Mouse (Mus musculus) heart, postnatal 10 days (tissue): Measurements from ENCODE around the gene Emc6. TPM values are rescaled to one million over a fixed set of nuclear protein-coding genes. Genes with fewer than 3 reads are reported as not detected.

Experiments used
- DNase-seq, 2 experiments: peaks; one replicate each; pipeline ENCODE4 v3.0.0; 2021
- intact Hi-C: fragments of 180-260 bp; cut with DNase I; formaldehyde crosslinking; loops from one replicate; pipeline ENCODE4 v1.15.1; 2025
- total RNA-seq, 2 experiments: library from RNA; stranded (reverse); gene quantifications; 2 replicates each; pipeline ENCODE4 v1.2.3; 2021

Gene Emc6
- total RNA-seq, 2 experiments from 2014 or later = 71.4 to 82.7 TPM

- intact Hi-C loops = loop anchor here (2.0 kb wide), 1 partner anchor 21 kb away; the partner anchor contains the start of genes Ctns and Shpk
- DNase-seq = no peak
These were observed 1.1 kb upstream of the Emc6 start for GRCm38 (mm10) chr11:73177895-73178294.

GRCm38 (mm10) chr11:73177509-73177875 is 655 bp upstream of the Emc6 start:
- DNase-seq = peak; percentile 91 to 92
- intact Hi-C loops = no loop called here

- intact Hi-C loops = no loop called here
- no peak for DNase-seq
These were observed 651 bp downstream of the Emc6 start for GRCm38 (mm10) chr11:73176186-73176585.

DNA sequence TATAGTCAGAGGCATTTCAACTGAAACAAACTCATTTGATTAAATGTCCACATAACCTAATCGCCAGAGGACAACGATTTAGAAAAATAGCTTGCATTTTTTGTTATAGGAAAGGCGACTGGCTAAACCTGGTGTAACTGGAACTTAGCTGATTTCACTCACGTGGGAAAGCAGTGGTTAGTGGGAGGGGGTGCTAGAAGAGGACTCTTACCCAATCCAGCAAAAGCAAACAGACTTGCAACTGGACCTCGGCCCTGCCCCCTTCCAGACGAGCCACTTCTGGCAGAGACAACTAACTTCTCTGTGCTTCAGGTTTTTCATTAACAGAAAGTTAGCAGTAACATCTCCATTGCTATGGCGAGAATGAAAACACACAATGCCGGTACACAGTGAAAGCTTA is 1.2 kb downstream of the Emc6 start:
- intact Hi-C loops = no loop called here
- DNase-seq = no peak

DNA sequence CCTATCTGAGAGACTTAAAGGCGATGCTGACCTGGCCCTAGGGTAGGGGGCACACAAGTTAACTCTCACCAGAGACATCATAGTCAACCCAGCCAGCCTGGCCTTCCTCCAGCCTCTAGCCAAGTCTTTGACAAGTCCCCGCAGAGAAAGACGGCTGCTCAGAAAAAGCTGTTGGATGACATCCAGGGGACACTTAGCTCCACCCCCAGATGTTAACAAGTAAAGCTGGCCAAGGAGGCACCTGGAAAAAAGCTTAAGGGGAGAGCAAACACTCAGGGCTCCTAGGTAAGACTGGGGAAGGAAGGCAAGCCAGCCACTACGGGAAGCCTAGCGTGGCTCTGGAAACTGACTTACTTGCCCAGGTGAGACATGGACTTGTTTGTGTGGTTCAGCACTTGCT is 4.7 kb downstream of the Emc6 start:
- intact Hi-C loops = no loop called here
- peak; percentile 70 to 71 for DNase-seq

DNA sequence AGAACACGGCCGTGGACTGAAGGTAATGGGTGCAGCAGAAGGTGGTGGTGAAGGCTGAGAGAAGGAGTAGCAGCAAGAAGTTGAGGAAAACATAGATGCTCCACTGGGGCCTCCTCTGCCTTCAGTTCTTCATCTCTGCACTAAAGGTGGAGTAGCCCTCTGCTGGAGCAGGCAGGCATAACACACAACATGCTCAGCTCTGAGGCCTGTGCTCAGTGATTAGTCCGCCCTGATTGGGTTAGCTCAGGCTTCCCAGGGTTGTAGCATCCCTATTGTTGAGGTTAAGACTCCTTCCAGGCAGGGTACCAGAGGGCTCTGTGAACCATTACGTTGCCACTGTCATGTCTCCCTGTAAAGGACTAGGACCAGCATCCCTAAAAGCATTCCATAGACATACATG is 7.6 kb downstream of the Emc6 start:
- peak; percentile 66 to 75 for DNase-seq
- intact Hi-C loops = loop anchor here (2.0 kb wide), 1 partner anchor 30 kb away; the partner anchor contains the start of gene Haspin

GRCm38 (mm10) chr11:73168576-73168975 is 8.3 kb downstream of the Emc6 start:
- intact Hi-C loops = loop anchor here (2.0 kb wide), 1 partner anchor 30 kb away; the partner anchor contains the start of gene Haspin
- DNase-seq = no peak

DNA sequence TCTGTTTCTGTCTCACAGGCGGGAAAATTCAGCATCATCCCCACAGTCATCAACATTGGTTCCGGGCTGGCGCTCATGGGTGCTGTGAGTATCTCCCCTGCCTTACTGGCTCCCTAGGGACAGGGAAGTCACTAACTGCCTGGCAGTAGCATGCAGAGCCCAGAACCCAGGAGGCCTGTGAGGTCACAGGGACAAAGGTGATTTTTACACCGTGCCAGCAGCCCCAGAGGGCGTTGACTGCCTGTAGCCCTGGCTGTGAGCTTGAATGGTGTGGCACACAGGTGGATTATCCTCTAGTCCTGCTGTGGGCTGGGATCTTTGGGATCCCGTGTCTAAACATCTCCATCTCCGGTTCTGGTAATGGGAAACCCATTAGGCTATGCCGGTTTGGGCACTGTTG is 8.8 kb downstream of the Emc6 start:
- intact Hi-C loops = loop anchor here (2.0 kb wide), 1 partner anchor 29 kb away; the partner anchor contains the start of gene Haspin
- DNase-seq = no peak

- no peak for DNase-seq
- intact Hi-C loops = no loop called here
These were observed 14.6 kb downstream of the Emc6 start for GRCm38 (mm10) chr11:73162284-73162683.

DNA sequence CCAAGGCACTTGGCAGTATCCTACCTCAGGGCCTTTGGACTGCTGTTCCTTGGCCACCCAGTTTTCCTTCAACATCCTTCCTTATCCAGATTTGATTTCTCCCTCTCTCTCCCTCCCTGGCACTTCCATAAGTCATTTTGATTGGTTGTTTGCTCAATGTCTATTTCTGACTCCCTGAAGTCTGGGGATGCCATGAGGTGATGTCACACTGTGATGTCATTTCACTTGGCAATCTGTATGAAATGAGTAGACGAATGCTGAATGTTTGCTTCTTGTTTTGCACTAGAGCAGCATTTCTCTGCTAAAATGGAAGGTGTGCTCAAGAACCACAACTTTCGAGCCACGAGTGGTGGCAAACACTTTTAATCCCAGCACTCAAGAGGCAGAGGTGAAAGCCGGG is 15.2 kb downstream of the Emc6 start:
- intact Hi-C loops = loop anchor here (2.0 kb wide), 1 partner anchor 23 kb away; the partner anchor contains the start of gene Haspin
- peak in 1 of 2 experiments; percentile 32 for DNase-seq

DNA sequence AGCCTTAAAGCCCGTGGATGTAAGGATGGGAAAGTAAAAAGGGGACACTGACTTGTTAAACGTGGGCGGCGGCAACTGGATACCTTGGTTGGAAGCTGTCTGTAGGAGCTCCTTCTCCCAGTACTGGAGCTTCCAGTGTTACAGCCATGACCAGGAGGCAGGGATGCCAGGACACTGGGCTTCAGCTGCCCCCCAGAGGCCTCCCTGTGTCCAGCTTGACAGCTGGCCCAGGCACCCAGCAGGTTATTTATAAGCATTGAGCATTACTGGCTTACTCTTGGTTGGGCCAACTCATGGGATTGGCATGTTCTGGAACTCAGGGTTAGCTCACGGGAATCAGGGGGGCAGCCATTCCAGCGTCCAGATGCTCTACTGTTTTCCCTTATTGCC is 16.0 kb downstream of the Emc6 start:
- peak; percentile 76 to 83 for DNase-seq
- intact Hi-C loops = loop anchor here (2.0 kb wide), 1 partner anchor 22 kb away; the partner anchor contains the start of gene Haspin

DNA sequence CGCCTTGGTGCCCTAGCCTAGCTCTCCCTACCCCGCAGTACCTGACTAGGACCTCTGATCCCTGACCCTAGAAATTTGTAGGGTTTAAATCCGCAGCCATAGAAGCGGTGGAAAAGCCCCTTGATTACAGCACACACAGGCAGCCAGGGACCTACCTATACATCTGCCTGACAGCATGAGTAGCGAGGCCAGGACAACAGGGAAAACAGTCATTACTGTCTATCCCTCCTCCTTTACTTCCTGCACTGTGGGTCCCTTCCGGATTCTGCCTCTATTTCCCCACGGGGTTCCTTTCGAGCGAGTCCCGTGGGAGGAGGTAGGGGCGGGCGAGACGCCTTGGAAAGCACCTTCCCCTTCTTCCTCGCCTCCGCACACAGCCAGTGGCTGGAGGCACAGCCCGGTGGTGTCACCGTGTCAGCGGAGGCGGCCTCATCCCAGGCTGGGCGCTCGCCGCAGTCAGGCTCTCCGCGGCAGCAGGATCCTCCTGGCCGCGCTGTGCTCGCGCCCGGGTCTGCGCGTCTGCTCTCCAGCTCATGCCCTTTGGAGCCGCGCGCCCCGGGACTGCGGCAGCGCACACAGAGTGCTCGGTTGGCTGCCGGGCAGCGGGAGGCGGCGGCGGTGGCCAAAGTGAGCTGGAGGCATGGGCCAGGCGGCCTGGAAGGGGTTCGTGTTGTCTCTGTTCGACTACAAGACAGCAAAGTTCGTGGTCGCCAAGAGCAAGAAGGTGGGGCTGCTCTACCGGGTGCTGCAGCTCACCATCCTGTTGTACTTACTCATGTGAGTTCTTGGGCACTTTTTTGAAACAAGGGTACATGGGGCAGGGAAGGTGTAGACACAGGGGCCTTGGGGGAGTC is 16.7 kb downstream of the Emc6 start, which contains the start of gene P2rx5:
P2rx5 (plus strand) TSS at position 465 of the 854 bp plus-strand sequence.
- DNase-seq = peak; percentile 67 to 69
- intact Hi-C loops = loop anchor here (2.0 kb wide), 1 partner anchor 21 kb away; the partner anchor contains the start of gene Haspin

GRCm38 (mm10) chr11:73155071-73155470 is 21.8 kb downstream of the Emc6 start:
- intact Hi-C loops = no loop called here
- DNase-seq = no peak

DNA sequence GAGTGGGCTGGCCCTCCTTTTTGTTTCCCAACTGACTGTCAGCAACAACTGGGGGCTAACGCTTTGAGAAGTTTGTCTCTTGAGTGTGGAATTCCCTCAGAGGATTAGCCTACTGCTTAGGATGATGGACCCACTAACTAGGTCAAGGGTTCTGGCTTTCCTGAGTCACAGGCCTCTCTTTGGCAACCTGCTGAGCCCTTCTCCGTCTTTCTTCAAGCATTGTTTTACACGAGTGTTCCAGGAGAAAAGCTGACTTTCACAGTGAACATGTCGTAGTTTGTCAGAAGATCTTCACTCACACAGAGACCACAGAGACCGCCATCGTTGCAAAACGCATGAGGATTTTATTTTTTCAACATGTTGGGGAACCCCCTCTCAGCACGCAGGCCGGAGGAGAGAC is 28.6 kb downstream of the Emc6 start:
- no peak for DNase-seq
- intact Hi-C loops = no loop called here

DNA sequence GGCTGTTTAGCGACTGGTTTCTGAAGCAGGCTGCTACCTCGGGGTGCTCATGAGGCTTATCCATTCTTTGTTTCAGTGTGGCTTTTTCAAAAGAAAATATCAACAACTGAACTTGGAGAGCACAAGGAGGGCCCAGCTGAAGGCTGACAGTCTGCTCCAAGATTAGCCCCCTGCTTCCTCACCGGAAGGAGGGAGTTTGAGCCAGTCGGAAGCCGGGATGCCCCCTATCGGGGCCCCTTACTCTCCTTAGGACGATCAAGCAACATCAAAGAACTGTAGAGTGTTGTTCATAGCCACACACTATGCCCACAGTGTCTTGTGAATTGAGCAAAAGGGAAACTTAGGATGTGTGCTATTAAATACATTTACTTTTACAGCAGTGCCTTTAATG is 29.9 kb downstream of the Emc6 start:
- intact Hi-C loops = no loop called here
- no peak for DNase-seq

DNA sequence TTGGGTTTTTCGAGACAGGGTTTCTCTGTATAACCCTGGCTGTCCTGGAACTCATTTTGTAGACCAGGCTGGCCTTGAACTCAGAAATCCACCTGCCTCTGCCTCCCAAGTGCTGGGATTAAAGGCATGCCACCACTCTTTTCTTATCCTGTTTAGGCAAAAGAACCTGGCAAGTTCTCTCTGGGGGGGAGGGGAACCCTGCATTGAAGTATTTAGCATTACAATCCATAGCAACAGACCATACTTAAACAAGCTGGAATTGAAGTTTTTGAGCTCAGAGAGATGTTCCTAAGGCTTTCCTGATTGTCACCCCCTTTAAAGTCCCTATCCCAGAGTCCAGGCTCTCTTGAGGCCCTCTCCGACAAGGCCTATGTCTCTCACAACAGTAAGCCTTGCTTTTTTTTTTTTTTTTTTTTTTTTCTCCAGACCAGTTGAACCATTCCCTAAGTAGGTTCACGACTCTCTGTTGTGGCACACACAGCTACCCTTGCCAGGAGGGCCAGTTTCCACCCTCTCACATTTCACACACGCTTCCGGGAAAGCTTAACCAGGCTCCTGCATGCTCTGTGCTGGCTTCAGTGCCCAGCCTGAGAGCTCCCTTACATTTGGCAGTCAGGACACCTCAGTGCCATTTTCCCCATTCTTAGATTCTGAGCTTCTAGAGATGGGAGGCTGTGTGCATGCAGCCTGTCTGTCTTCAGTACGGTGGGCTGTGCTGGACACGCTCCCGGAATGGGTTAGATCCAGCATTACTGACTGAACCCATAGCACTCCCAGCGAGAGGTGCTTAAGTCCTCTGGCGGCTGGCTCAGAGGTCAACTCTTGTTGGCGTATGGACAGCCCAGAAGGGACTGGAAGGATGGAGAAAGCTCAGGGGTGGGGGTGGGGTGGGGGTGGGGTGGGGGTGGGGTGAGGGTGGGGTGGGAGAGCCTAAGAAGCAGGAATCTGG is 30.5 kb downstream of the Emc6 start:
- no peak for DNase-seq
- intact Hi-C loops = no loop called here

- DNase-seq = peak; percentile 15 to 22
- intact Hi-C loops = no loop called here
These were observed 32.6 kb downstream of the Emc6 start for GRCm38 (mm10) chr11:73144261-73144681.

- intact Hi-C loops = loop anchor here (1.0 to 2.0 kb wide), 4 partner anchors 23 to 1233 kb away; partner anchors contain the start of gene P2rx5
- peak; percentile 94 to 95 for DNase-seq
These were observed 39.0 kb downstream of the Emc6 start, which contains the start of gene Haspin for GRCm38 (mm10) chr11:73137591-73138501. TSS of gene Haspin (minus strand) at chr11:73138294.

GRCm38 (mm10) chr11:73137116-73137515 is 39.7 kb downstream of the Emc6 start:
- peak; percentile 8 to 20 for DNase-seq
- intact Hi-C loops = no loop called here

- intact Hi-C loops = no loop called here
- DNase-seq = no peak
These were observed 40.2 kb downstream of the Emc6 start for GRCm38 (mm10) chr11:73136587-73136986.
